Mouse (Mus musculus) layer of hippocampus, adult 11-12 months (tissue): Measurements from ENCODE around the gene Otud3.

Experiments used
- DNase-seq: peaks from one replicate; pipeline ENCODE4 v3.0.0; 2022; ENCODE audit warnings: low spot score

The Otud3 gene

DNA sequence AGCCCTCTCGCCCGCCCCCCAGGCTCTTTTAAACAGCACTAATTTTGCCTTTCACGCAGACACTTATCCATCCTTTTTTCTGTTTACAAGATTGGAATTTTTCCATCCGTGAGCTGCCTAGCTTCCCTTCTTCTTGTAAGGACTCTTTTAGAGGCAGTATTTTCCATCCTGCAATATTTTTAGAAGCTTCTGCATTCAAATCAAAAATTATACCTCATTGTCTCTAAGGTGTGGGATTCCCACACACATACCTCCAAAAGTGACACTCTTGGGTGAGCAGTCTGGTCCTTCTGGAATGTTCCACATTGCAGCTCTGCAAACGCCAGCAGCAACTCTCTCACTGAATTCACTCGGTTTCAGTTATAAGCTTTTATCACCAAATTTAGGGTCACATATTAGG lies 60.8 kb downstream of the Otud3 start:
- no peak for DNase-seq

GRCm38 (mm10) chr4:138851463-138851862 lies 62.3 kb downstream of the Otud3 start:
- peak; percentile 81 for DNase-seq
